Mouse (Mus musculus): ENCODE results near the gene Tmem129. TPM values are rescaled to one million over a fixed set of nuclear protein-coding genes. Genes with fewer than 3 reads are reported as not detected.

Gene Tmem129
- polyA plus RNA-seq, 1 experiment, result 41.5 TPM

DNA sequence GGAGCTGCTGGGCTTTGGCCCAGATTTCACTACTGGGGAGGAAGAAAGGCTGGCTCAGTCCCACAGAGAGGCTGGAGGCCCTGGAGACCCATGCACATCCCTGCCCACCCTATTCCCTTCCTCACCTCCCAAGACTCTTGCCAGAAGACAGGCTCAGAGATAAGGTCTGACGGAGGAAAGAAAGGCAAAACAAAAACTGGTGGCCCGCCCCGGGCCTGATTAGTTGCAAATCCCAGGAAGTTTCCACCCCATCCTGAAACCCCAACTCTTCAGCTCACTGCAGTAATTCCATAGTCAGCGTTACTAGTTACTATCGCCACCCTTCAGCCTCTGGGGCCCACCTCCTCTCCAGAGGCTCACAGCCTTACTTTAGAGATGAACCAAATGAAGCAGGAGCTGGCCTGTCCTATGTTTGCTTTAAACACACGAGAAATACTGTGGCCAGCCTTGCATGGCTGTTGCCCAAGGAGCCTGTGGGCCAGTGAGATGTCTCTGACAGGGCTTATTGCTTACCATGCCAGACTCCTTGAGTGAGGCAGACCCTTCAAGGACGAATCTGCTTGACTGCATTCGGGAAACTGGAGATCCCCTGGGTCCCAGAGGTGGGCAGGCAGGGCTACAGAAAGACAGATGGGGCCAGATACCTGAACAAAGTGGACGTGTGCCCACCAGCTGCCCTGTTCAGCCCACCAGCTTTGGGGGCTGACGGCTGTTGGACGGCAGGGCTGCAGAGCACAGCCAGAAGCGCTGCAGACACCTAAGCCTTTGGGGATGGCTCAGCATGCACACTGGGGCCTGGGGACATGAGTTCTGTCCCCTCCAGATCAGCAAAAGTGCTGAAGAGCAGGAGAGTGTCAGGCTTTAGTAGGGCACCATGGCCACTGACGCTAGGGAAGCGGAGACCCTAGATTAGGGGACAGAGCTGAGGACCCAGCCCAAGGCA lies 30.3 kb upstream of the Tmem129 start:
- WGBS, result 59% methylated on average over 14 of the region's 14 CpGs
- no peak overlapping the region for H3K4me3 ChIP-seq (replicated peaks; ENCODE audit: extremely low read depth, low read depth, low read length)
- peaks cover 23% of the 10 kb centered on the region for H3K4me1 ChIP-seq (ENCODE audit: control insufficient read depth, insufficient read depth, low read length)
- TF ChIP-seq POLR2A (IDR thresholded peaks at IDR 0.05; ENCODE audit: borderline replicate concordance, extremely low read depth, low read depth, low read length), result no peak
- TF ChIP-seq CTCF (IDR thresholded peaks at IDR 0.05; ENCODE audit: insufficient read depth, low read length), result no peak
- DNase-seq, result no peak

DNA sequence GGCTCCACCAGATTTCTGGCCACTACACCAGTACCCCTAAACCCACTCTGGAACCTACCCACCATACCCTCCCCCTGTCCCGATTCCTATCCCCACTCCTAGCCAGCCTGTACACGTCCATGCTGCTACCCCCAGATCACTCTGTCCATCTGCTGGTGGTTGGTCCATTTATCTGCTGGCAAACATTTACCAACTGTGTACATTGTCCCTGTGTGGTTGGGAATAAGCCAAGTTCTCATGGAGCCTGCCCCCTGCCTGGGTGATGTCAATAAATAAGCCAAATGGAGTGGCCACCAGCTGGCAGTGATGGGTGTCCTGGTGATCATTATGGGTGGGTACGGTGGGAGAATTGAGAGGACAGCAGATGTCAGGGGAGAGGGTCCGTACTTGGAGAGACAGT lies 28.9 kb upstream of the Tmem129 start:
- WGBS, result 70% methylated on average over 4 of the region's 4 CpGs
- TF ChIP-seq CTCF (IDR thresholded peaks at IDR 0.05; ENCODE audit: insufficient read depth, low read length) (no peak), POLR2A (IDR thresholded peaks at IDR 0.05; ENCODE audit: borderline replicate concordance, extremely low read depth, low read depth, low read length) (no peak)
- H3K4me3 ChIP-seq (replicated peaks; ENCODE audit: extremely low read depth, low read depth, low read length), result no peak overlapping the region
- peak; percentile 13 for DNase-seq
- H3K4me1 ChIP-seq (ENCODE audit: control insufficient read depth, insufficient read depth, low read length), result peaks cover 17% of the 10 kb centered on the region

DNA sequence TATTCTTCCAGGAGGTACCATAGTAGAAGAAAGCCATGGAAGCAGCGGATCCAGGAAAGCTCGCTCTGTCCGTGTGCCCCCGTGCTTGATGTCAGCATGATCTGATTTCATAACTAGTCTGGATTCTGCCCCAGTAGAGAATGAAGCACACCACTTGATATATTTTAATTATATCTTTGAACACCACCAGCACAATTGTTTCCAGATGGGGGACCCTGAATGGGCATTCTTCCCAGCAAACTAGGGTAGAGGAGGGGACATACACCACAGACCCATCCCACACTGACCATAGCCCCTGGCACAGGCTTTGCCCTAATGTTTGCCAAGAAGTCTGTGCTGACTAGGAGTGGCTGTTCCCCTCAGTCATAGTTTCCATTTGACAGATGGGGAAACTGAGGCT lies 26.7 kb upstream of the Tmem129 start:
- Histone ChIP-seq H3K4me3 (replicated peaks; ENCODE audit: extremely low read depth, low read depth, low read length) (no peak overlapping the region), H3K4me1 (ENCODE audit: control insufficient read depth, insufficient read depth, low read length) (peaks cover 16% of the 10 kb centered on the region)
- DNase-seq, result no peak
- TF ChIP-seq CTCF (IDR thresholded peaks at IDR 0.05; ENCODE audit: insufficient read depth, low read length) (no peak), POLR2A (IDR thresholded peaks at IDR 0.05; ENCODE audit: borderline replicate concordance, extremely low read depth, low read depth, low read length) (no peak)
- WGBS, result 84% methylated on average over 4 of the region's 4 CpGs

DNA sequence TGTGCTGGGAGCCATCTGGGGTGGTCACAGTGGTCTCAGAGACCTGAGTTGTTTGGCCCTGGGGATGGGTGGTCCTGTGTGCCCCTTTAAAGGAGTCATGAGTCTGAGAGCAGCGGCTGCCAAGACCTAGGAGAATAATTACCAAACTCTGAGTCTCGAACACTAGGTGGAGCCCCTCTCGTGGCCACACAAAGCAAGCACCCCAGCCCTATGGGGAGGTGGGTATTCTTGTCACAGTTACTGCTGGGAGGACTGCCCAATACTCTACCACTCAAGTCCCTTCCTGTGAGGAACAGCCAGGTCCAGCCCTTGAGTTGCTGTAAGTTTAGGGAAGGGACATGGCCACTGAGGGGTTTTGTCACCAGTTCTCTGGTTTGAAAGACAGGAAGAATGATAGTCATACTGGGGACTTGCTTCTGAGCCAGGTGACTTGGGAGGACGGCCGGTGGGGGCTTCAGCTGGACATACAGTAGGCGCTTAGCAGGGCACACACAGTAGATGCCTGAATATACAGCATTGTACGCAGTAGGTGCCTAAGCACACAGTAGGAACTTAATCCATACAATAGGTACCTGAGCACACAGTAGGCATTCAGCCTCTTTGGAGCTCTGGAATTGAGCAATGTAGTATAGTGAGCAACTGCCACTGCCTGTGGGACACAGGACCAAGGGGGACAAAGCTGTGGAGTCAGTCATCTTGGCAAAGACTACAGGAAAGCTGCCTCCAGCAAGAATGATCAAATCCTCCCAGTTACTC lies 25.9 kb upstream of the Tmem129 start:
- Histone ChIP-seq H3K4me3 (replicated peaks; ENCODE audit: extremely low read depth, low read depth, low read length) (no peak overlapping the region), H3K4me1 (ENCODE audit: control insufficient read depth, insufficient read depth, low read length) (peaks cover 13% of the 10 kb centered on the region)
- 40% methylated on average over 7 of the region's 7 CpGs for WGBS
- TF ChIP-seq POLR2A (IDR thresholded peaks at IDR 0.05; ENCODE audit: borderline replicate concordance, extremely low read depth, low read depth, low read length) (no peak), CTCF (IDR thresholded peaks at IDR 0.05; ENCODE audit: insufficient read depth, low read length) (peak; percentile 73)
- DNase-seq, result peak; percentile 63

DNA sequence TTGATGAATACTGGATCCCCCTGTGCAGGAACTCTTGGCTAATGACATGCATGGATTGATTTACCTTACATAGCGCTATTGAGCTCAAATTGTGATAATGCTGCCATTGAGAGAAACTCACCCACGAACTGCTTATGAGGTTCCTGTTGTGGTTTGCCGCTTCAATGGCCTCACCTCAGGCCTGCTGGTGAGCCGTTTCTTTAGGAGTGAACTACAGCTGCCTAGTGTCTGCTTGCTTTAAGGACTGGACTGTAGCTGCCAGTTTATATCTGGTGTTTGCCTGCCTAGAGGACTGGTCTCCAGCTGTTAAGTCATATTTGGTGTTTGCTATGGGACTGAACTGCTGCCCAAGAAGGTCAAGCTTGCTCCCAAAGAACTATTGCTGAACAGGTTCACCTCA lies 24.7 kb upstream of the Tmem129 start:
- H3K4me1 ChIP-seq (ENCODE audit: control insufficient read depth, insufficient read depth, low read length), result peaks cover 4% of the 10 kb centered on the region
- 86% methylated on average over 4 of the region's 4 CpGs for WGBS
- TF ChIP-seq POLR2A (IDR thresholded peaks at IDR 0.05; ENCODE audit: borderline replicate concordance, extremely low read depth, low read depth, low read length) (no peak), CTCF (IDR thresholded peaks at IDR 0.05; ENCODE audit: insufficient read depth, low read length) (no peak)
- DNase-seq, result peak; percentile 2
- no peak overlapping the region for H3K4me3 ChIP-seq (replicated peaks; ENCODE audit: extremely low read depth, low read depth, low read length)

DNA sequence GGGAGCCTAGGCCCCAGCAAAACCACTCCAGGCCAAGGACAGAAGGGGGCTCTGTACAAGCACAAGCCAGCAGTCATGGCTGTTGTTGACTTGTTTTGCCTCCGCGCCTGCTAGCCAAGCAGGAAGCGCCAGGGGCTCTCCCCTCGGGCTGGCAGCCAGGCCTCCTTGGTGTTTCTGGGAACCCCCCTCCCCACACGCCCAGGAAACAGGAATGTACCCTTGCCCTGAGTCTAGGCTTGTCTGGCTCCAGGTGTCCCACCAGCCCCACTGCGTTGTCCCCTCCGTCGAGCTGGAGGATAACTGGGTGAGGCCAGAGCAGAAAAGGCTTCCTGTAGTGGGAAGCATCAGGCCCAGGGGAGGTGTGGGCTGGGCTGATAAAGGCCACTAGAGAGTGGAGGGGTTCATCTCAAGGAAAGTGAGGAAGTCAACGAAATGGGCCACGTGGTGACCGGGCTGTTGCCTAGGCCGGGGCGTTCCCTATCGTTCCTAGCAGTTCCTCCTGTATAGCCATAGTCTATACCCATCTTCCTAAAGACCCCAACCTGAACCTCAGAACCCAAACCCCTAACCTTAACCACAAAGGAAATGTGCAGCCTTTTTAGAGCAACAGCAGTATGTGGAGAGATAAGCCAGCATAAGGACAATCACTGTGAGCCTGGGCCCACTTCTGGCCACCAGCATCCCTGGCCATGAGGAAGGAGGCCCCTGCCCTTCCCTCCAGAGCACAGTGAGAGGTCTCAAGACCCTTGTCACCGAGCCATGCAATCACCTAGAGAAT lies 23.6 kb upstream of the Tmem129 start:
- TF ChIP-seq POLR2A (IDR thresholded peaks at IDR 0.05; ENCODE audit: borderline replicate concordance, extremely low read depth, low read depth, low read length) (no peak), CTCF (IDR thresholded peaks at IDR 0.05; ENCODE audit: insufficient read depth, low read length) (no peak)
- DNase-seq, result peak; percentile 4
- H3K4me1 ChIP-seq (ENCODE audit: control insufficient read depth, insufficient read depth, low read length), result no peaks in the 10 kb centered on the region; the same call in 1 of the 2 replicates
- H3K4me3 ChIP-seq (replicated peaks; ENCODE audit: extremely low read depth, low read depth, low read length), result no peak overlapping the region
- 65% methylated on average over 15 of the region's 15 CpGs for WGBS

DNA sequence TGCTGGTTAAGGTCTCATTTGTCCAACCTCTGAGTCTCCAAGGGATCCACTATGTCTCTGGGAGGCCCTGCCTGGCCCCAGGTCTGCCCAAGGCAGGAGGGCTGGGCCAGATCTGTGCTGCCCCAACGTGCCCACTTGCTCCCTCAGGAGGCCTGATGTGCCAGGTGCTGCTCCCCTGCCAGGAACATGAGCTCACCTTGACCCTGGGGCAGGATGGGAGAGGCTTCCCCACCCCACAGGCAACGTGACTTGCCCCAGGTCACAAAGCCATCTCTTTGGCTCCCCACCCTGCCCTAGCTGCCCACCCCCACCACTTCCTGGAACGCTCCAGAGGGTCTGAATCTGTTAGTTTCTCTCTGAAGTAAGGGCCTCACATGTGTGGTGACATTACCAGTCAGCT lies 22.8 kb upstream of the Tmem129 start:
- H3K4me3 ChIP-seq (replicated peaks; ENCODE audit: extremely low read depth, low read depth, low read length), result no peak overlapping the region
- WGBS, result 60% methylated on average over 3 of the region's 3 CpGs
- H3K4me1 ChIP-seq (ENCODE audit: control insufficient read depth, insufficient read depth, low read length), result no peaks in the 10 kb centered on the region; the same call in 1 of the 2 replicates
- TF ChIP-seq CTCF (IDR thresholded peaks at IDR 0.05; ENCODE audit: insufficient read depth, low read length), result no peak
- TF ChIP-seq POLR2A (IDR thresholded peaks at IDR 0.05; ENCODE audit: borderline replicate concordance, extremely low read depth, low read depth, low read length), result no peak
- DNase-seq, result peak; percentile 14

DNA sequence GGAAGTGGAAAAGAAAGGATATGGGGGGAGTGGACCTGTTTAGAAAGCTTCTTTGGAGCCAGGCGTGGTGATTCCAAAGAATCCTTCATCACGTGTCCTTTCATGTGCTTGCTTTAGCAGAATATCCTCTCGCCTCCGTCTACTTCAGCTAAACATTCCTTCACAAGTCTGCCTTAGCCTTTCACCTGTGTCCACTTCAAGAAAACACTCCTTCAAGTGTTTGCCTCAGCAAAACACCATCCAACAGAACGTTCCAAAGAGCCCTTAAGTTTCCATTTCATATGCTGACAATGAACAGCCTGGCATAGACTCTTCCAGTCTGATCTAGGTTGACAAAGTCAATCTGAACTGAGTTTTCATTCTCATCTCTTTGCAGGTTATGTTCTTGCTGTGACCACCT lies 20.0 kb upstream of the Tmem129 start:
- 60% methylated on average over 5 of the region's 5 CpGs for WGBS
- no peak for DNase-seq
- Histone ChIP-seq H3K4me1 (ENCODE audit: control insufficient read depth, insufficient read depth, low read length) (no peaks in the 10 kb centered on the region), H3K4me3 (replicated peaks; ENCODE audit: extremely low read depth, low read depth, low read length) (no peak overlapping the region)
- TF ChIP-seq POLR2A (IDR thresholded peaks at IDR 0.05; ENCODE audit: borderline replicate concordance, extremely low read depth, low read depth, low read length) (no peak), CTCF (IDR thresholded peaks at IDR 0.05; ENCODE audit: insufficient read depth, low read length) (no peak)

DNA sequence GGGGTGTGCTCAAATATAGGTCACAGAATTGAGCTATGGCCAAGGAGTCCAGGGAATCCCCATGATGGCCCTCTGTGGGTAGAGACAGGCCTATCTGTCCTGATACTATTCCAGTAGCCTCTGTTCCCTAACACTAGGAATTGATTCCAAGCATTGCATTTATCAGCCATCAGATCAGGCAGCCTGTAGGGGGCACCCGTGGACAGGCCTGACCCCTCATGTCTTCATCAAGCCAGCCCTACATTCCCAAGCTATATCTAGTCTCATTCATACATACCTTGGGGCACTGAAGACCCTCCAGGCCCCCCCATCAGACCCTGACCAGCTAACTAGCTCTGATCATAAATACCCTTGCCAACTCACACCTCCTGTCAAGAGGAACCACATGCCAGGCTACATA lies 17.7 kb upstream of the Tmem129 start:
- TF ChIP-seq POLR2A (IDR thresholded peaks at IDR 0.05; ENCODE audit: borderline replicate concordance, extremely low read depth, low read depth, low read length) (no peak), CTCF (IDR thresholded peaks at IDR 0.05; ENCODE audit: insufficient read depth, low read length) (peak; percentile 85)
- H3K4me3 ChIP-seq (replicated peaks; ENCODE audit: extremely low read depth, low read depth, low read length), result no peak overlapping the region
- 0% methylated on average over 1 of the region's 1 CpGs for WGBS
- DNase-seq, result peak; percentile 70
- no peaks in the 10 kb centered on the region for H3K4me1 ChIP-seq (ENCODE audit: control insufficient read depth, insufficient read depth, low read length)
